25 mouse cellular contexts compared by ENCODE assay signal in the genomic region with DNA sequence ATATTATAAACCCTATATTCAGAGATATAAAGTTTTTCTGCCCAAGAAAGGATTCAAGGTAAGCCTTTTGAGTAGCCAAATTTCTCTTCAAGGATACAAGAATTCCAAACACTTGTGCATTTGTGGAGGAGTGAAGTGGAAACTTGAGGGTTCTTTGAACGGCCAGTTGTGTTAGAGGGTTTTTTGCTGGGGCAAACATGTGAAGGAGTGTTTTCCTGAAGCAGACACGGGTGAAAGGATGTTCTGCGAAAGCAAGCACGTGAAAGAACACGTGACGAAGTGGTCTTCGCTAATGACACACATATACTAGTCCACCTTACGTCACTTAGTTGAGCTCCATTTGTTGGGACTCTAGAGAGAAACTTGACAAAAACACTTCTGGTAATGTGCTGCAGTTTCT.
"Had no signal": no experiment of that assay in that cellular context is flagged by ENCODE, and none has a peak within 500 bp of the region (broad histone marks: within the 10 kb centered on the region; RNA-seq: fewer than 3 reads in every experiment).

No protein-coding gene starts in this region.

- H3K36me3 ChIP-seq: heart, embryonic 15.5 days; hindbrain, embryonic 12.5 days; intestine, embryonic 15.5 days had no signal

- H3K4me2 ChIP-seq: heart, embryonic 11.5 days; heart, embryonic 13.5 days; heart, embryonic 15.5 days; hindbrain, embryonic 12.5 days; hindbrain, embryonic 14.5 days; intestine, embryonic 15.5 days; limb, embryonic 12.5 days had no signal

- H3K27ac ChIP-seq: heart, adult 2 months; heart, embryonic 13.5 days; heart, embryonic 15.5 days; hindbrain, embryonic 10.5 days; hindbrain, embryonic 12.5 days; hindbrain, embryonic 14.5 days; intestine, embryonic 15.5 days; layer of hippocampus, adult 2 months; left cerebral cortex, adult 2 months; limb, embryonic 10.5 days; limb, embryonic 12.5 days had no signal

- H3K4me3 ChIP-seq: heart, adult 2 months; heart, embryonic 13.5 days; heart, embryonic 15.5 days; hindbrain, embryonic 10.5 days; hindbrain, embryonic 12.5 days; intestine, embryonic 15.5 days; layer of hippocampus, adult 2 months; left cerebral cortex, adult 2 months; limb, embryonic 10.5 days; limb, embryonic 12.5 days had no signal

- DNase-seq: forebrain, postnatal 0 days; gastrocnemius, postnatal 14 days; gastrocnemius, postnatal 36 days; heart, adult 11 months; heart, adult 2 months; heart, postnatal 14 days; heart, postnatal 4 days; kidney, adult 18-20 months; kidney, adult 8-10 months; kidney, postnatal 10 days; kidney, postnatal 4 days had no signal

- H3K9me3 ChIP-seq: heart, embryonic 13.5 days; heart, embryonic 15.5 days; intestine, embryonic 15.5 days; limb, embryonic 10.5 days had no signal

- ATAC-seq: forebrain, postnatal 0 days; hindbrain, embryonic 16.5 days; inflammation-experienced regulatory T-cells, adult 6 months; intestine, embryonic 15.5 days; intestine, postnatal 0 days had no signal

- H3K4me1 ChIP-seq: hindbrain, embryonic 12.5 days; intestine, embryonic 15.5 days had no signal

- H3K9ac ChIP-seq: forebrain, postnatal 0 days; heart, embryonic 13.5 days; heart, embryonic 15.5 days; hindbrain, embryonic 12.5 days; hindbrain, embryonic 14.5 days; intestine, embryonic 15.5 days; limb, embryonic 12.5 days had no signal

- H3K27me3 ChIP-seq: heart, embryonic 13.5 days; heart, embryonic 15.5 days; hindbrain, embryonic 12.5 days; intestine, embryonic 15.5 days; limb, embryonic 12.5 days had no signal
